Mouse (Mus musculus) ES-Bruce4 (cell line): ENCODE data around the gene Tia1.

Source experiments
- CTCF ChIP-seq: IDR thresholded peaks from one replicate; pipeline ENCODE4 v1.8.1; 2011; ENCODE audit warnings: low read depth, low read length
- EP300 ChIP-seq: IDR thresholded peaks from 2 replicates; pipeline ENCODE4 v1.6.1; 2011; ENCODE audit warnings: low read depth, low read length; ENCODE audit not compliant: insufficient read depth
- POLR2A ChIP-seq: IDR thresholded peaks from one replicate; pipeline ENCODE4 v1.8.1; 2011; ENCODE audit warnings: low read length; ENCODE audit not compliant: insufficient read depth

DNA sequence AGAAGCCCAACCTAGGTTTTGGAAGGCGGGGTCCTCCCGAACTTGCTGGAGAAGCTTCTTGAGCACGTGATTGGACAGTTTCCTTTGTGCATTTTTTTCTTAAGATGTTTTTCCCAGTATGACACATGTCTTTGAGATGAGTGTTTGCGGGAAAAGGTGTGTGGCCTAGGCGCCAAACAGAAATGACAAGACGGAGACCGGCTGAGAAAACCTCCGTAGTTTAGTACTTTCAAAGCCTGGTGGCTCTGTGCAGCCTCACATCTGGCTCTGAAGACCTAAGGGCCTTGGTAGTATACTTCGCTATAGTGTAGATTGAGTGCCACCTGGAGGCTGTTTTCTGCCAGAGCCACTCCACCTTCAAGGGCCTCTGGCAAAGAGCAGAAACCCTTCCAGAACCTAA is 3.0 kb upstream of the Tia1 start:
- TF ChIP-seq CTCF = peak; percentile 59
- TF ChIP-seq POLR2A = no peak
- TF ChIP-seq EP300 = no peak
